Mouse (Mus musculus) CH12.LX (cell line): ENCODE data around the gene Asb3.

Experiments
- CTCF ChIP-seq, 2 experiments: IDR thresholded peaks in 1 of 2; conservative IDR thresholded peaks in 1 of 2; 2 replicates each; pipeline ENCODE4 v1.5.1; 2011 to 2012; ENCODE audit warnings: low read depth in 2 of 2, low read length in 2 of 2, improper control_type of control experiment in 1 of 2, inconsistent platforms in 1 of 2, mild to moderate bottlenecking in 1 of 2, moderate library complexity in 1 of 2
- POLR2A ChIP-seq: IDR thresholded peaks from 2 replicates; pipeline ENCODE4 v1.6.1; 2011; ENCODE audit warnings: low read depth, mild to moderate bottlenecking, improper control_type of control experiment, low read length
- RAD21 ChIP-seq: IDR thresholded peaks from 2 replicates; pipeline ENCODE4 v1.6.1; 2011; ENCODE audit warnings: low read depth, mild to moderate bottlenecking, low read length, improper control_type of control experiment, moderate library complexity

DNA sequence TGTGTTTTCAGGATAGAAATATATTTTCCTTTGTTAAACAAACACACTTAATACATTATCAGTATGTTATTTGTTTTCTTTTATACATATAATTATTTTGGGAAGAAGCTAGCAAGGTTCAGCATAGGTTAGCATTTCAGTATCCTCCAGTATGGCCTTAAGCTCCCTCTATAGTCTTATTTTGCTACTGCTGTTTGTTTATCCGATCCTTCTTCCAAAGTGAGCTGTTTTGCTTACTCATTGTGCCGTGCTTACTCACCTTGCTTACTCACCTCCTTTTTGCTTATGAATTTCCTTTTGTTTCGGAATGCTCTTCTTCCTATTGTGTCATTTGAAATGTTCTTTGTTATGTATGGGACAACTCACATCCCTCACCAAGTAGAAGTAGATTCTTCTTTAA is 111.5 kb downstream of the Asb3 start:
- TF ChIP-seq POLR2A (no peak), RAD21 (no peak), CTCF (conservative IDR thresholded peaks at IDR 0.05 in 1 of 2, IDR thresholded peaks at IDR 0.05 in 1 of 2; ENCODE audit: low read depth in 2 of 2, low read length in 2 of 2) (no peak)
